Mouse (Mus musculus): ENCODE measurements around the gene Strap. TPM values are rescaled to one million over a fixed set of nuclear protein-coding genes. Genes with fewer than 3 reads are reported as not detected.
A peak's percentile ranks its signal among the peaks of the same experiment; 100 is the strongest.
"Not testable (repeated sequence)": the region's sequence is repeated elsewhere in the genome, so short reads cannot be mapped to it uniquely, and the experiment has no call there.

Gene Strap
- 100 to 1,000 TPM in 3 of 4 experiments, 10 to 100 TPM in 1; 97.8 to 124 (median 106) TPM for total RNA-seq (2022)

GRCm38 (mm10) chr6:137734846-137735609 lies at the start of gene Strap:
Gene Strap (plus strand): TSS chr6:137735078.
- DNase-seq: peak; percentile 90

- DNase-seq: no peak
Measured at GRCm38 (mm10) chr6:137687667-137688066, 47.2 kb upstream of the Strap start.

- DNase-seq: no peak
Measured at GRCm38 (mm10) chr6:137688079-137688478, 46.8 kb upstream of the Strap start.

GRCm38 (mm10) chr6:137688506-137689105 lies 46.3 kb upstream of the Strap start:
- no peak for DNase-seq

- DNase-seq: no peak
Measured at GRCm38 (mm10) chr6:137690550-137691119, 44.2 kb upstream of the Strap start.

GRCm38 (mm10) chr6:137694310-137694709 lies 40.6 kb upstream of the Strap start:
- no peak for DNase-seq

- DNase-seq: peak; percentile 60
Measured at GRCm38 (mm10) chr6:137695046-137695445, 39.8 kb upstream of the Strap start.

GRCm38 (mm10) chr6:137696445-137697204 lies 38.3 kb upstream of the Strap start:
- no peak for DNase-seq

GRCm38 (mm10) chr6:137699434-137699833 lies 35.4 kb upstream of the Strap start:
- no peak for DNase-seq

- DNase-seq: no peak
Measured at GRCm38 (mm10) chr6:137702186-137702585, 32.7 kb upstream of the Strap start.

GRCm38 (mm10) chr6:137702918-137703317 lies 32.0 kb upstream of the Strap start:
- peak; percentile 85 for DNase-seq

- no peak for DNase-seq
Measured at GRCm38 (mm10) chr6:137703431-137703830, 31.4 kb upstream of the Strap start.

- no peak for DNase-seq
Measured at GRCm38 (mm10) chr6:137704300-137704939, 30.5 kb upstream of the Strap start.

GRCm38 (mm10) chr6:137706209-137706608 lies 28.7 kb upstream of the Strap start:
- no peak for DNase-seq

GRCm38 (mm10) chr6:137708726-137709405 lies 26.0 kb upstream of the Strap start:
- not testable (repeated sequence) for DNase-seq

- DNase-seq: no peak
Measured at GRCm38 (mm10) chr6:137710179-137711037, 24.5 kb upstream of the Strap start.

GRCm38 (mm10) chr6:137712654-137713309 lies 22.1 kb upstream of the Strap start:
- no peak for DNase-seq

- no peak for DNase-seq
Measured at GRCm38 (mm10) chr6:137713310-137713664, 21.6 kb upstream of the Strap start.

GRCm38 (mm10) chr6:137716802-137717201 lies 18.1 kb upstream of the Strap start:
- no peak for DNase-seq

GRCm38 (mm10) chr6:137722220-137722931 lies 12.5 kb upstream of the Strap start:
- no peak for DNase-seq

Measured in adrenal gland, adult 8-10 months (tissue).